Mouse (Mus musculus): ENCODE data around the gene Sall4.

- TF ChIP-seq CTCF (IDR thresholded peaks at IDR 0.05; ENCODE audit: control insufficient read depth, insufficient read depth, low read length): no peak
- TF ChIP-seq POLR2A (IDR thresholded peaks at IDR 0.05; ENCODE audit: borderline replicate concordance, control insufficient read depth, low read depth, low read length): no peak
These were observed 29.9 kb downstream of the Sall4 start for GRCm38 (mm10) chr2:168737878-168738277.
